Mouse (Mus musculus): ENCODE data around the gene Spata45. TPM values are rescaled to one million over a fixed set of nuclear protein-coding genes. Genes with fewer than 3 reads are reported as not detected.

Gene Spata45
- polyA plus RNA-seq, 1 experiment from 2014 or later, result not detected

- peaks cover 13% of the 10 kb centered on the region for H3K4me1 ChIP-seq (ENCODE audit: insufficient read depth)
- H3K27ac ChIP-seq (ENCODE audit: low read depth), result peak overlapping the region; percentile 74
- ATAC-seq, result peak; percentile 14; the same call in 1 of the 2 replicates
- no peak overlapping the region for H3K9ac ChIP-seq (replicated peaks)
- no peaks in the 10 kb centered on the region for H3K9me3 ChIP-seq (ENCODE audit: low read length)
- 83% methylated on average over 16 of the region's 16 CpGs for WGBS (ENCODE audit: insufficient replicate concordance)
- TF ChIP-seq CTCF (IDR thresholded peaks at IDR 0.05; ENCODE audit: low read depth), result no peak
- H3K4me3 ChIP-seq (ENCODE audit: low read depth, low read length), result no peak overlapping the region
- H3K36me3 ChIP-seq (replicated peaks; ENCODE audit: insufficient read depth, low read length), result peaks cover 60% of the 10 kb centered on the region
- DNase-seq, result no peak
- no peak overlapping the region for H3K4me2 ChIP-seq (ENCODE audit: low read depth, low read length)
- H3K27me3 ChIP-seq (ENCODE audit: insufficient read depth, low read length), result no peaks in the 10 kb centered on the region
These were observed 36.0 kb downstream of the Spata45 start for GRCm38 (mm10) chr1:191072329-191072913.

DNA sequence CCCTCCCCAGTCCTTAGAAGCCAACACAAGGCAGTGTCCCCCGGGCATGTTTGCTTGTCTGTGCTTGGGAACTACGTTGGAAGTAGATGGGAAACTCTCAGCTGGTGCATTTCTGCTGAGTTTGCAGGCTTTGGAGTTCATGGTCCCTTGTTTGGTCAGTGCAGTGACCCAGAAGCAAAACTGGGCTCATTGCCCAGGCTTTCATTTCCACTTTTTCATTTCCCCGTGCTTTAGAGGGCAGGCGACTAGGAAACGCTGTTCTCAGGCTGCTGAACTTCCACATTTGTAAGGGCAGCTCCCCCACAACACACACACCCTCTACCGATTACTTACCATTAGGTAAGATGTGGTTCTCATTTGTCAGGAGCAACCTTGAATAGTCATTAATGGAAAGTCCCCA lies 36.6 kb downstream of the Spata45 start:
- 40% methylated on average over 6 of the region's 6 CpGs for WGBS (ENCODE audit: insufficient replicate concordance)
- Histone ChIP-seq H3K27ac (ENCODE audit: low read depth) (peak overlapping the region; percentile 74), H3K4me1 (ENCODE audit: insufficient read depth) (peaks cover 13% of the 10 kb centered on the region), H3K4me2 (ENCODE audit: low read depth, low read length) (no peak overlapping the region), H3K9ac (replicated peaks) (no peak overlapping the region), H3K36me3 (replicated peaks; ENCODE audit: insufficient read depth, low read length) (peaks cover 58% of the 10 kb centered on the region), H3K27me3 (ENCODE audit: insufficient read depth, low read length) (no peaks in the 10 kb centered on the region), H3K4me3 (ENCODE audit: low read depth, low read length) (no peak overlapping the region), H3K9me3 (ENCODE audit: low read length) (no peaks in the 10 kb centered on the region)
- ATAC-seq, result peak; percentile 67
- TF ChIP-seq EP300 (IDR thresholded peaks at IDR 0.05; ENCODE audit: low read depth), result no peak
- TF ChIP-seq CTCF (IDR thresholded peaks at IDR 0.05; ENCODE audit: low read depth), result 0 out of 2 replicates have a peak, but pooled peaks have one; percentile 1
- peak; percentile 68 for DNase-seq

GRCm38 (mm10) chr1:191073486-191073885 lies 37.0 kb downstream of the Spata45 start:
- no peak; the same call in 1 of the 2 replicates for ATAC-seq
- Histone ChIP-seq H3K27me3 (ENCODE audit: insufficient read depth, low read length) (no peaks in the 10 kb centered on the region), H3K4me2 (ENCODE audit: low read depth, low read length) (no peak overlapping the region), H3K9me3 (ENCODE audit: low read length) (no peaks in the 10 kb centered on the region), H3K36me3 (replicated peaks; ENCODE audit: insufficient read depth, low read length) (peaks cover 56% of the 10 kb centered on the region), H3K9ac (replicated peaks) (no peak overlapping the region), H3K4me1 (ENCODE audit: insufficient read depth) (peaks cover 13% of the 10 kb centered on the region), H3K27ac (ENCODE audit: low read depth) (peak overlapping the region; percentile 74), H3K4me3 (ENCODE audit: low read depth, low read length) (no peak overlapping the region)
- DNase-seq, result no peak
- no peak for TF ChIP-seq EP300 (IDR thresholded peaks at IDR 0.05; ENCODE audit: low read depth)
- TF ChIP-seq CTCF (IDR thresholded peaks at IDR 0.05; ENCODE audit: low read depth), result no peak
- WGBS (ENCODE audit: insufficient replicate concordance), result 68% methylated on average over 4 of the region's 4 CpGs

DNA sequence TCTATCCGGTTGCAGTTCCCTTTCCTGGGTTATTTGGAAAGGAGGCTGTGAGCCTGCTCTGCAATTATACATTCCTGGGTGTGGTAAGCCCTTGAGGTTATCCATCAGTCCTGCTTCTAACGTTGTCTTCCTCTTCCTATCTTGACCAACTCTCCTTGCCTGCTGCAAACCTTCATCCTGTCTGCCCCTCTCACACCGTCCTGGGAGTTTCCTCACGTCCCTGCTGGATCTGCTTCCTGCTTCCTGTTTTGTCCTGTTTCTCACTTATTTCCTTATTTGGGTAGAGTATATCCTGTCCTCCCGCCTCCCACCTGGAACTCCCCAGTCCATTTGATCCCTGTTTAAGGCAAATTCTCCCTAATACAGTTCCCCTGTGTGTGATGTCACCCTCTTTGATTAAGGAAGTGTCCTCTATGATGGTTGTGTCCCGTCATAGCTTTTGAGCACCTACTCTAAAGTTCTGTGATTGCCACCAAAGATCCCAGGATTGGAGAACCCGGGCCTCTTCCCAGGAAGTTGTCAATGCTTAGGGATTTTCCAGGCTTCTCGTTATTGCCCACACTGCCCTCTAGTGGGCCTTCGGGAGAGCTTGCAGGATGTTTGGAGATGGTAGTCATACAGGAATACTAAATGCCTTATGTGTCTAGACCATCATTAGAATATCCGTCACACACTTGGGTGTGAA lies 38.9 kb downstream of the Spata45 start:
- Histone ChIP-seq H3K9me3 (ENCODE audit: low read length) (no peaks in the 10 kb centered on the region), H3K4me3 (ENCODE audit: low read depth, low read length) (no peak overlapping the region), H3K27ac (ENCODE audit: low read depth) (peak overlapping the region; percentile 59), H3K4me2 (ENCODE audit: low read depth, low read length) (0 out of 2 replicates have a peak overlapping the region, but pooled peaks have one; percentile 22), H3K36me3 (replicated peaks; ENCODE audit: insufficient read depth, low read length) (peaks cover 49% of the 10 kb centered on the region), H3K9ac (replicated peaks) (no peak overlapping the region), H3K4me1 (ENCODE audit: insufficient read depth) (peaks cover 13% of the 10 kb centered on the region), H3K27me3 (ENCODE audit: insufficient read depth, low read length) (no peaks in the 10 kb centered on the region)
- ATAC-seq (peak; percentile 33), DNase-seq (peak; percentile 41)
- 55% methylated on average over 10 of the region's 10 CpGs for WGBS (ENCODE audit: insufficient replicate concordance)
- TF ChIP-seq CTCF (IDR thresholded peaks at IDR 0.05; ENCODE audit: low read depth) (peak; percentile 78), EP300 (IDR thresholded peaks at IDR 0.05; ENCODE audit: low read depth) (no peak)

DNA sequence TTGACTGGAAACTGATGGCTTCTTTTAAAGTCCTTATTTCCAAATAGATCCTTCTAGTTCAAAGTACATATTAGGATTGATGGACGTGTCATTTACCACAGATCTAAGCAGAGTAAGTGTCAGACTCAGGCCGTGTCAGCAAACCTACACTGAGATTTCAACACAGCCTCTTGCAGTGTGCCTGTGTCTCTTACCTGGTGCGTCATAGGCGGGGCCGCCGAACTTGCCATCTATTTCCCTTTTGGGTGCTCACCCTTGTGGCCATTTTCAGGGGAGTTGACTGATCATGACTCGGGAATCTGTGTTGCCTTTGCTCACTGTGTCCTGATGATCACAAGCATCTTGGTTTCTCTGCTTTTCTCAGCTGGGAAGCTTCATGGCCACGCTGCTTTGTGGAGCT lies 46.8 kb downstream of the Spata45 start:
- Histone ChIP-seq H3K9me3 (ENCODE audit: low read length) (no peaks in the 10 kb centered on the region), H3K36me3 (replicated peaks; ENCODE audit: insufficient read depth, low read length) (peaks cover 28% of the 10 kb centered on the region), H3K4me1 (ENCODE audit: insufficient read depth) (no peaks in the 10 kb centered on the region), H3K27ac (ENCODE audit: low read depth) (0 out of 2 replicates have a peak overlapping the region, but pooled peaks have one; percentile 26), H3K9ac (replicated peaks) (no peak overlapping the region), H3K27me3 (ENCODE audit: insufficient read depth, low read length) (no peaks in the 10 kb centered on the region), H3K4me3 (ENCODE audit: low read depth, low read length) (no peak overlapping the region), H3K4me2 (ENCODE audit: low read depth, low read length) (peak overlapping the region; percentile 24; the same call in 1 of the 2 replicates)
- DNase-seq, result peak; percentile 51
- ATAC-seq, result peak; percentile 81
- 67% methylated on average over 8 of the region's 8 CpGs for WGBS (ENCODE audit: insufficient replicate concordance)
- TF ChIP-seq EP300 (IDR thresholded peaks at IDR 0.05; ENCODE audit: low read depth) (no peak; the same call in 1 of the 2 replicates), CTCF (IDR thresholded peaks at IDR 0.05; ENCODE audit: low read depth) (peak; percentile 7; the same call in 1 of the 2 replicates)

DNA sequence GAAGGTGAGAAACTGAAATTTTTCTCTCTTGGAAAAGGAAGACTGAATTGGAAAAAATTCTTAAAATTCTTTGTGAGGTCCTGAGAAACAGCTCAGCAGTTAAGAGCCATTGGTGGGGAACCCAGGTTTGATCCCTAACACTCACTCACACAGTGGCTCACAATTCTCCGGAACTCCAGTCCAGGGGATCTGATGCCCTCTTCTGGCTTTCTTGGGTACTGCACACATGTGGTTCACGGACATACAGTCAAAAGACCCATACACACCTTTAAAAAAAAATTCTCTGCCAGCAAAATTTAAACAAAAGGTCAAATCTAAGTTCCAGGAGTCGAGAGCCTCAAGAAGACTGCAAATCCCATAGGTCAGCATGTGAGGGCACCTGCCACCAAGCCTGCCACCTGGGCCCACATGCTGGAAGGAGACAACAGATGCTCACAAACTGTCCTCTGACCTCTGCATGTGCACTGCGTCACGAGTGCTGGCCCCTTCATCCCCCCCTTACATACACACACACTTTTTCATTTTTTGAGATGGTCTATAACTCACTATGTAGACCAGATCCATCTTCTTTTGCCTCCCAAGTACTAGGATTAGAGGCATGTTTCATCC lies 48.6 kb downstream of the Spata45 start:
- Histone ChIP-seq H3K4me2 (ENCODE audit: low read depth, low read length) (no peak overlapping the region; the same call in 1 of the 2 replicates), H3K27me3 (ENCODE audit: insufficient read depth, low read length) (no peaks in the 10 kb centered on the region), H3K4me1 (ENCODE audit: insufficient read depth) (no peaks in the 10 kb centered on the region), H3K36me3 (replicated peaks; ENCODE audit: insufficient read depth, low read length) (peaks cover 19% of the 10 kb centered on the region), H3K9me3 (ENCODE audit: low read length) (no peaks in the 10 kb centered on the region), H3K4me3 (ENCODE audit: low read depth, low read length) (no peak overlapping the region), H3K27ac (ENCODE audit: low read depth) (peak overlapping the region; percentile 34; the same call in 1 of the 2 replicates), H3K9ac (replicated peaks) (no peak overlapping the region)
- ATAC-seq (no peak), DNase-seq (peak; percentile 74)
- TF ChIP-seq EP300 (IDR thresholded peaks at IDR 0.05; ENCODE audit: low read depth), result no peak
- TF ChIP-seq CTCF (IDR thresholded peaks at IDR 0.05; ENCODE audit: low read depth), result peak; percentile 79
- WGBS (ENCODE audit: insufficient replicate concordance), result 67% methylated on average over 5 of the region's 5 CpGs
